Mouse (Mus musculus) bone marrow macrophage, adult 2 months (primary cell): Measurements from ENCODE around the gene Fam83e. TPM values are rescaled to one million over a fixed set of nuclear protein-coding genes. Genes with fewer than 3 reads are reported as not detected.
A peak's percentile ranks its signal among the peaks of the same experiment; 100 is the strongest.

Experiments
- H3K27ac ChIP-seq: 2 replicates; pipeline ENCODE4 v1.5.1; 2012; ENCODE audit warnings: low read depth, low read length; ENCODE audit not compliant: insufficient read depth
- H3K4me1 ChIP-seq: 2 replicates; pipeline ENCODE4 v1.6.1; 2012; ENCODE audit warnings: low read length; ENCODE audit not compliant: control insufficient read depth, insufficient read depth
- H3K4me3 ChIP-seq: 2 replicates; pipeline ENCODE4 v1.5.1; 2012; ENCODE audit warnings: mild to moderate bottlenecking, low read length, moderate library complexity; ENCODE audit not compliant: insufficient read depth
- CTCF ChIP-seq: IDR thresholded peaks from 2 replicates; pipeline ENCODE4 v1.5.1; 2012; ENCODE audit warnings: low read depth, mild to moderate bottlenecking, low read length, moderate library complexity
- POLR2A ChIP-seq: IDR thresholded peaks from 2 replicates; pipeline ENCODE4 v1.6.1; 2012; ENCODE audit warnings: mild to moderate bottlenecking, low read depth, low read length, borderline replicate concordance
- polyA plus RNA-seq: library from polyadenylated mRNA; stranded (reverse); fragments of >200 nt; gene quantifications from 2 replicates; pipeline ENCODE4 v1.2.4, GENCODE M21; 2012; ENCODE audit not compliant: missing spikeins, insufficient read depth, insufficient read length

Gene Fam83e
- not detected in 2 replicates for polyA plus RNA-seq

GRCm38 (mm10) chr7:45720413-45721233, at the start of gene Fam83e:
Gene Fam83e, plus strand, starts transcription at chr7:45721212.
- TF ChIP-seq CTCF: no peak
- no peak for TF ChIP-seq POLR2A
- Histone ChIP-seq H3K27ac (no peak within 1 kb of the TSS), H3K4me1 (peaks cover 3% of the 10 kb centered on the region; the same call in 1 of the 2 replicates), H3K4me3 (no peak within 1 kb of the TSS)

- H3K4me1 ChIP-seq: peaks cover 35% of the 10 kb centered on the region
- no peak overlapping the region for H3K4me3 ChIP-seq
- TF ChIP-seq POLR2A (no peak), CTCF (no peak)
- H3K27ac ChIP-seq: no peak overlapping the region
Observed at GRCm38 (mm10) chr7:45677627-45678295, 43.3 kb upstream of the Fam83e start.

- no peak for TF ChIP-seq CTCF
- TF ChIP-seq POLR2A: no peak
- no peak overlapping the region for H3K27ac ChIP-seq
- H3K4me1 ChIP-seq: peaks cover 35% of the 10 kb centered on the region
- H3K4me3 ChIP-seq: no peak overlapping the region
Observed at GRCm38 (mm10) chr7:45678513-45678912, 42.5 kb upstream of the Fam83e start.

GRCm38 (mm10) chr7:45679966-45680621, 40.9 kb upstream of the Fam83e start:
- Histone ChIP-seq H3K4me1 (peaks cover 35% of the 10 kb centered on the region), H3K4me3 (no peak overlapping the region), H3K27ac (peak overlapping the region; percentile 23)
- TF ChIP-seq CTCF (no peak), POLR2A (no peak)

- TF ChIP-seq POLR2A (no peak), CTCF (no peak)
- peaks cover 35% of the 10 kb centered on the region for H3K4me1 ChIP-seq
- H3K27ac ChIP-seq: no peak overlapping the region
- no peak overlapping the region for H3K4me3 ChIP-seq
Observed at GRCm38 (mm10) chr7:45681046-45681736, 39.8 kb upstream of the Fam83e start.

GRCm38 (mm10) chr7:45682144-45683126, 38.6 kb upstream of the Fam83e start:
- peaks cover 35% of the 10 kb centered on the region for H3K4me1 ChIP-seq
- no peak overlapping the region for H3K27ac ChIP-seq
- TF ChIP-seq POLR2A (no peak), CTCF (peak; percentile 92)
- H3K4me3 ChIP-seq: no peak overlapping the region

GRCm38 (mm10) chr7:45683396-45684050, 37.5 kb upstream of the Fam83e start, which contains the start of gene Ntn5:
Gene Ntn5, plus strand, starts transcription at chr7:45684022.
- Histone ChIP-seq H3K4me3 (no peak within 1 kb of the TSS), H3K4me1 (peaks cover 31% of the 10 kb centered on the region), H3K27ac (no peak within 1 kb of the TSS)
- TF ChIP-seq CTCF: no peak
- no peak for TF ChIP-seq POLR2A

GRCm38 (mm10) chr7:45685811-45686210, 35.2 kb upstream of the Fam83e start:
- Histone ChIP-seq H3K4me1 (peaks cover 19% of the 10 kb centered on the region), H3K4me3 (no peak overlapping the region)
- TF ChIP-seq CTCF (no peak), POLR2A (no peak)

More at GRCm38 (mm10) chr7:45685811-45686210, 35.2 kb upstream of the Fam83e start:
- H3K27ac ChIP-seq: no peak overlapping the region
